Mouse (Mus musculus) liver, adult 2 months (tissue): ENCODE measurements around the gene Abraxas1.

Experiments used
- CTCF ChIP-seq: fragments of 200-500 bp; IDR thresholded peaks from 2 replicates; pipeline ENCODE4 v1.5.1; 2011; ENCODE audit warnings: low read depth, low read length, control low read depth
- POLR2A ChIP-seq: fragments of 200-500 bp; IDR thresholded peaks from 2 replicates; pipeline ENCODE4 v1.6.1; 2011; ENCODE audit warnings: low read length, control low read depth; ENCODE audit not compliant: insufficient read depth; ENCODE audit errors: extremely low read depth

DNA sequence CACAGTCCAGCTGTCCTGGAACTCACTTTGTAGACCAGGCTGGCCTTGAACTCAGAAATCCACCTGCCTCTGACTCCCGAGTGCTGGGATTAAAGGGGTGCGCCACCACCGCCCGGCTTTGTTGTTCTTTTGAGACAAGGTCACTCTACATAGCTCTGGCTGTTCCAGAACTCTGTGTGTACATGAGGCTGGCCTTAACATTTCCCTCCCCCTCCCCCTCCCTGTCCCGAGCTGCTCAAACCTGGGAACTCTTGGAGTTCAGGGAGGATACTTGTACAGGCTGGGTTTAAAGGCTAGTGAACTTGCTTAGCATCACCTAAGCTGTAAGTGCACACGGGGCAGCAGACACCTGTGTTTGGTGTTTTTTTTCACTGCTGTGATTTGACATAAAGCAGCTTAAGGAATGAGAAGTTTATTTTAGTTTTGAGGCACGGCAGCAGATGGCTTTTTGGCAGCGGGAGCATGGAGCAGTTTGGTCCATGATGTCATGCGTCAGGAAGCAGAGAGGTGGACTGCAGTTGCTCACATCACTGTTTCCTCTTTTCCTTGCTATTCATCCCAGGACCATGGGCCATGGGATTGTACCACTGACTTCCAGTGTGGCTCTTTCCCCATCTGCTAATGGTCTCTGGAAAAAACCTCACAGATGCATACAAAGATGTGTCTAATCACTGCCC, 15.2 kb upstream of the Abraxas1 start:
- no peak for TF ChIP-seq CTCF
- TF ChIP-seq POLR2A, result no peak
